Mouse (Mus musculus) liver, postnatal 0 days (tissue): Measurements from ENCODE around the gene Specc1.

Experiments used
- CTCF ChIP-seq: sonication (generic); IDR thresholded peaks from 2 replicates; pipeline ENCODE4 v1.5.1; 2016; ENCODE audit warnings: antibody characterized with exemption, low read depth
- EP300 ChIP-seq: IDR thresholded peaks from 2 replicates; pipeline ENCODE4 v1.6.1; 2016; ENCODE audit warnings: antibody characterized with exemption, low read depth, mild to moderate bottlenecking

DNA sequence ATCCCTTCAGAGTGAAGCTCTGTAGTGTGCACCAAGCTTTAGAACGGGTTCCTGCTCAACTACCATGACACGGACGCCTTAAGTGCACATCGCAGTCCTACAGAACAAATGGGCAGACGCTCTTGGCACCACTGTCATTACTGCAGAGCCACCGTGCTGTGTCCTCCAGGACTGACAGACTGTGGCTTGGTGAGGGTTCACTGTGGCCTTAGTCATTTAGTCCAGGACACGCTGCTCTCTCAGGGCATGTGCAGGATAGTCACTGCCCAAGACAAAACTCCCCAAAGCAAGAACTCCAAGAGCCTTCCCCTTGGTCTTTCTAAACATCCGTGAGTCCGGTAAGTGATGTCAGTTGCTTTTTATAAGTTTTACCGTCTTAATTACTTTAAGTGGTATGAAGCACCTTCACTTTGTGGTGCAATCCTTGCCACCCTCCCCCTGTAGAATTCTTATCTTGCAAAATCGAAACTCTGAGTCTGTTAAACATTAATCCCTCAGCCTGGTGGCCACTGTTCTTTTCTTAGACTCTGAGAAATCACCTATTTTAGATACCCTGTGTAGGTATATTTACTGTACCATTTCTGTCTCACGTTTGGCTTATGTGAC lies 256.9 kb downstream of the Specc1 start:
- TF ChIP-seq CTCF (no peak), EP300 (no peak)
